Mouse (Mus musculus) midbrain, embryonic 14.5 days (tissue): ENCODE measurements around the gene E2f1. TPM values are rescaled to one million over a fixed set of nuclear protein-coding genes. Genes with fewer than 3 reads are reported as not detected.

Experiments
- ATAC-seq: fragments of 200-750 bp; cut with Nextera tagmentation; 2 replicates; pipeline ENCODE4 v1.8.0; 2017; ENCODE audit warnings: moderate number of reproducible peaks, moderate library complexity; ENCODE audit not compliant: low FRiP score, low TSS enrichment
- DNase-seq: peaks from one replicate; pipeline ENCODE4 v3.0.0-alpha.2; 2015
- H3K27ac ChIP-seq: fragments of 300-500 bp; sonication (generic); replicated peaks from 2 replicates; pipeline ENCODE4 v1.5.1; 2014; ENCODE audit warnings: mild to moderate bottlenecking, low read depth, low read length, moderate library complexity
- H3K27me3 ChIP-seq: fragments of 300-500 bp; sonication (generic); 2 replicates; pipeline ENCODE4 v1.6.1; 2014; ENCODE audit warnings: low read length, control low read depth, mixed read lengths; ENCODE audit not compliant: control insufficient read depth, insufficient read depth
- H3K36me3 ChIP-seq: fragments of 300-500 bp; sonication (generic); 2 replicates; pipeline ENCODE4 v1.6.1; 2014; ENCODE audit warnings: low read length, control low read depth; ENCODE audit not compliant: control insufficient read depth, insufficient read depth
- H3K4me1 ChIP-seq: fragments of 300-500 bp; sonication (generic); 2 replicates; pipeline ENCODE4 v1.6.1; 2014; ENCODE audit warnings: mild to moderate bottlenecking, antibody characterized with exemption, low read length, control low read depth; ENCODE audit not compliant: control insufficient read depth, insufficient read depth
- H3K4me2 ChIP-seq: fragments of 300-500 bp; sonication (generic); 2 replicates; pipeline ENCODE4 v1.6.1; 2014; ENCODE audit warnings: mild to moderate bottlenecking, low read length, moderate library complexity
- H3K4me3 ChIP-seq: fragments of 300-500 bp; sonication (generic); replicated peaks from 2 replicates; pipeline ENCODE4 v1.5.1; 2014; ENCODE audit warnings: low read depth, low read length
- H3K9ac ChIP-seq: fragments of 300-500 bp; sonication (generic); replicated peaks from 2 replicates; pipeline ENCODE4 v1.6.1; 2014; ENCODE audit warnings: mild to moderate bottlenecking, low read length, moderate library complexity
- H3K9me3 ChIP-seq: fragments of 300-500 bp; sonication (generic); 2 replicates; pipeline ENCODE4 v1.6.1; 2016; ENCODE audit warnings: low read length, control low read depth, mixed read lengths; ENCODE audit not compliant: control insufficient read depth
- WGBS: fragments of 180-500 bp; shearing (Covaris S2); extraction: QIAGEN DNeasy Blood & Tissue Kit; methylation state at CpG from one replicate; pipeline ENCODE4 v1.1.7; 2014; 5-methylcytosine and 5-hydroxymethylcytosine counted together
- polyA plus RNA-seq: library from polyadenylated mRNA; unstranded; fragments of >200 nt; fragmentation: Nextera tagmentation; extraction: Ambion mirVana; gene quantifications from 2 replicates; pipeline ENCODE4 v1.2.1, GENCODE M21; 2014

The E2f1 gene
- polyA plus RNA-seq, 1 experiment from 2014 or later: 3.2 TPM

DNA sequence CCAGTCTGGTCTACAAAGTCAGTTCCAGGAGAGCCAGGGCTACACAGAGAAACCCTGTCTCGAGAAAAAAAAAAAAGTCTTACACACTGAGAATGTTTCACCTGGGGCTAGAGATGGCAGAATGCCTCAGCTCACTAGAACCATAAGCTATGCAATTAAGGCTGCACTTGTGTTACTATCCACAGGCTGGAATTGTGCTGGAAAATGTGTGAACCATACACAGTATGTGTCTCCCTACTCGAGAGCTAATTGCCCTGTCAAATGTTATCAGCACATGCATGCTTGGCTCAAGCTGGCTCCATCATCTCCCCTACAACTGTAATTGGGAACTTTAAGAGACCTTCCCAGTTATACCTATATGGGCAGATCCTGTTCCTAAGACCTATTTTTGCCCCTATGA, 18.8 kb downstream of the E2f1 start:
- no peak for DNase-seq
- H3K9me3 ChIP-seq: no peaks in the 10 kb centered on the region
- WGBS: 96% methylated on average over 2 of the region's 2 CpGs

DNA sequence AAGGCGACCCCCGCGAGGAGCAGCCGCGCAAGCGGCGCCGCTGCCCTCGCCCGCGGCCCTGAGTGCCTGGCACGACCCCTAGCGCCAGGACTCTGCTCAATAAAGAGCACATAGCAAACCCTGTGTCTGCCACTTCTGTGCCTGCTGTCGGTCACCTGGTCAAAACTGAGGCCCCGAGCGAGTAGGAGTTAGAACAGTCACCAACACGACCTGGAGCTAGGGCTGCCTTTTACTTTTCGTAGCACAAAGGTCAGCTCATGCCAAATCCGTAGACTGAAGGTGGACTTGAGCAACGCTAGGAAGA, 19.9 kb downstream of the E2f1 start:
- Histone ChIP-seq H3K4me3 (peak overlapping the region; percentile 41), H3K9me3 (no peaks in the 10 kb centered on the region), H3K27ac (no peak overlapping the region), H3K4me1 (peaks cover 18% of the 10 kb centered on the region), H3K27me3 (peaks cover 7% of the 10 kb centered on the region; the same call in 1 of the 2 replicates), H3K9ac (peak overlapping the region; percentile 44; the same call in 1 of the 2 replicates), H3K36me3 (0 out of 2 replicates have a peak, but pooled peaks cover 4% of the 10 kb centered on the region), H3K4me2 (peak overlapping the region; percentile 85)
- DNase-seq (no peak), ATAC-seq (no peak)
- WGBS: 13% methylated on average over 20 of the region's 20 CpGs

More for the DNA sequence above, 18.8 kb downstream of the E2f1 start:
- H3K27me3 ChIP-seq: peaks cover 7% of the 10 kb centered on the region; the same call in 1 of the 2 replicates
- H3K9ac ChIP-seq: no peak overlapping the region
- H3K4me2 ChIP-seq: no peak overlapping the region
- peaks cover 18% of the 10 kb centered on the region for H3K4me1 ChIP-seq
- ATAC-seq: no peak
- no peak overlapping the region for H3K27ac ChIP-seq
- 0 out of 2 replicates have a peak, but pooled peaks cover under 1% of the 10 kb centered on the region for H3K36me3 ChIP-seq
- no peak overlapping the region for H3K4me3 ChIP-seq

DNA sequence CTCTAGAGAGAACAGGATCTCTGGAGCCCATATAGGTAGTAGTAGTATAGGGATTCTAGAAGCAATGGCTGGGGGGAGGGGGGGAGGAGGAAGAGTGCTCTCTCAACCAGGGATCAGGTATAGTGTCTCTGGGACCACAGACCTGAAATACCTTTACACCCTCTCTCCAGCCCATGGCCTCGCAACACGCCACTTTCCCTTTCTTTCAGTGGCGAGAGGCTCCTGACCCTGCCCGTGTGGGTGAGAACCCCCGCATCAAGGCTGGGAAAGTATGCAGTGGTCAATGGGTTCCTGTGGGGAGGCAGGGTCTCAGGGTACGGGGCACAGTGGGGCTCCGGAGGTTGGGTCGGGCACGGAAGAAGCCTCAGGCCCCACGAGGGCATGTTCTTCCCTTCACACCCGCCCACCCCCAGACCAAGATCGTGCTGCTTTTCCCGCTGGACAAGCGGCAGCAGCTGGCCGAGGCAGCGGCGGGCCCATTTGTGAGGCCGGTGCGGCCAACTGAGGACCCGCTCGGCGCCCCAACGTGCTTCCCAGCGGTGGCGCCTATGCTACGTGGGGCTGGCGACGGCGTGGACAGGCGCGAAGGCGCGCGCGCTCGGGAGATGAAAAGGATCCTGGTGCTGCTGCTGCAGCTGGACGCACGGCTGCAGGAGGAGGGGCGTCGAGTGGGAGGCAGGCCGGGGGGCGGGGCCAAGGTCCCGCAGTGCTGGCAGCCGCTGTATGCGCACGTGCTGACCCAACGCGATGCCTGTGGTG, 20.4 kb downstream of the E2f1 start:
- H3K4me3 ChIP-seq: peak overlapping the region; percentile 41
- 2% methylated on average over 44 of the region's 48 CpGs for WGBS
- ATAC-seq: peak; percentile 77
- H3K27ac ChIP-seq: peak overlapping the region; percentile 41; the same call in 1 of the 2 replicates
- no peaks in the 10 kb centered on the region for H3K9me3 ChIP-seq
- 0 out of 2 replicates have a peak, but pooled peaks cover 4% of the 10 kb centered on the region for H3K36me3 ChIP-seq
- H3K4me1 ChIP-seq: peaks cover 18% of the 10 kb centered on the region
- H3K9ac ChIP-seq: peak overlapping the region; percentile 44; the same call in 1 of the 2 replicates
- H3K4me2 ChIP-seq: peak overlapping the region; percentile 85
- H3K27me3 ChIP-seq: peaks cover 7% of the 10 kb centered on the region; the same call in 1 of the 2 replicates
- peak; percentile 87 for DNase-seq

DNA sequence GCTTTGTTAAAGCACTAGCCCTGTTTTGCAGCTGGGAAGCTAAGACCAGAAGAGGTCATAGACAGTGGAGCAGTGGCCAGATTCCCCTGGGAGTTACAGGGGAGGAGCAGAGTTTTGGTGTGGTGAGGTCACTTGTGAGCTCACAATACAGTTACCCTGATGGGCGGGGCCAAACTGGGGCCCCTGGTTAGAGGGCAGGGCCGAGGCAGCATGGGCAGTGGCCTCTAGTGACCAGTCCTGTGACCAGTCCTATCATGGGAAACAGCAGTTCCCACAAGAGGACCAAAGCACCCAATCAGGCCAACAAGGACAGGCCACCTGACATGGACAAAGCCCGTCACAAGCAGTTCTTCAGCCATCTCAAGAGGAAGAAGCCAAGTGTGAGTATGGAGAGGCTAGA, 21.0 kb downstream of the E2f1 start:
- Histone ChIP-seq H3K4me1 (peaks cover 18% of the 10 kb centered on the region), H3K9ac (no peak overlapping the region), H3K36me3 (0 out of 2 replicates have a peak, but pooled peaks cover 4% of the 10 kb centered on the region), H3K9me3 (no peaks in the 10 kb centered on the region), H3K27me3 (peaks cover 7% of the 10 kb centered on the region; the same call in 1 of the 2 replicates), H3K4me3 (no peak overlapping the region), H3K27ac (no peak overlapping the region), H3K4me2 (peak overlapping the region; percentile 85; the same call in 1 of the 2 replicates)
- ATAC-seq (no peak), DNase-seq (no peak)
- WGBS: 50% methylated on average over 3 of the region's 3 CpGs

GRCm38 (mm10) chr2:154546711-154547110, 23.0 kb downstream of the E2f1 start, which contains the start of gene 1700003F12Rik:
Gene 1700003F12Rik, plus strand, starts transcription at chr2:154547085.
- Histone ChIP-seq H3K9me3 (no peaks in the 10 kb centered on the region), H3K27ac (no peak within 1 kb of the TSS), H3K4me3 (no peak within 1 kb of the TSS), H3K4me2 (no peak within 1 kb of the TSS), H3K4me1 (peaks cover 11% of the 10 kb centered on the region; the same call in 1 of the 2 replicates), H3K27me3 (peaks cover 7% of the 10 kb centered on the region; the same call in 1 of the 2 replicates), H3K9ac (no peak within 1 kb of the TSS), H3K36me3 (0 out of 2 replicates have a peak, but pooled peaks cover 4% of the 10 kb centered on the region)
- DNase-seq: no peak
- WGBS: 91% methylated on average over 10 of the region's 10 CpGs
- no peak for ATAC-seq

GRCm38 (mm10) chr2:154543567-154544347, 25.9 kb downstream of the E2f1 start:
- Histone ChIP-seq H3K27me3 (no peaks in the 10 kb centered on the region), H3K4me2 (no peak overlapping the region)
- DNase-seq: peak; percentile 59

GRCm38 (mm10) chr2:154541630-154542029, 28.1 kb downstream of the E2f1 start:
- no peak for DNase-seq
- no peaks in the 10 kb centered on the region for H3K27me3 ChIP-seq
- WGBS: 85% methylated on average over 2 of the region's 2 CpGs
- H3K4me1 ChIP-seq: peaks cover 4% of the 10 kb centered on the region; the same call in 1 of the 2 replicates
- no peak overlapping the region for H3K4me3 ChIP-seq
- H3K9me3 ChIP-seq: no peaks in the 10 kb centered on the region
- no peak overlapping the region for H3K4me2 ChIP-seq
- H3K36me3 ChIP-seq: peaks cover 4% of the 10 kb centered on the region; the same call in 1 of the 2 replicates
- no peak overlapping the region for H3K27ac ChIP-seq
- no peak for ATAC-seq
- H3K9ac ChIP-seq: no peak overlapping the region

More at GRCm38 (mm10) chr2:154543567-154544347, 25.9 kb downstream of the E2f1 start:
- H3K4me3 ChIP-seq: no peak overlapping the region
- peak; percentile 46; the same call in 1 of the 2 replicates for ATAC-seq
- H3K36me3 ChIP-seq: 0 out of 2 replicates have a peak, but pooled peaks cover 4% of the 10 kb centered on the region
- no peak overlapping the region; the same call in 1 of the 2 replicates for H3K27ac ChIP-seq
- H3K4me1 ChIP-seq: no peaks in the 10 kb centered on the region; the same call in 1 of the 2 replicates
- no peaks in the 10 kb centered on the region for H3K9me3 ChIP-seq
- no peak overlapping the region for H3K9ac ChIP-seq
- 80% methylated on average over 9 of the region's 9 CpGs for WGBS

DNA sequence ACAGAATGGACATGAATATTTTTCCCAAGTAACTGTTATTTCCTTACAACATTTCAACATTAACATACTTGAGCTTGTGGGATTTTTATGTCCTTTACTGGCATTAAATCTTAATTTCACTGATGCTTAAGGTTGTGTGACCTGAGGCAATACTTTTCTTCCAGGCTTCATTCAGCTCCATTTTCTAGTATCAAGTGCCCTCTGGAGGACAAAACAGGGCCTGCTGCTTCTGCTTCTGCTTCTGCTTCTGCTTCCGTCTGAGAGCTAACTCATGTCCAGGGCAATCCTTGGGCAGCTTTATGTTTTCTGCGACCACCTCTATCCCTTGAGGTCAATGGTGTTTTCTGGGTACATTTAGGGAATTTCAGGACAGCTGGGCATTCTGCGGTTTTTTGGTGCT, 30.0 kb downstream of the E2f1 start:
- DNase-seq: peak; percentile 79
- Histone ChIP-seq H3K27me3 (no peaks in the 10 kb centered on the region), H3K9ac (no peak overlapping the region), H3K4me1 (peaks cover 4% of the 10 kb centered on the region; the same call in 1 of the 2 replicates), H3K36me3 (peaks cover 17% of the 10 kb centered on the region), H3K4me3 (no peak overlapping the region), H3K4me2 (no peak overlapping the region), H3K27ac (no peak overlapping the region), H3K9me3 (no peaks in the 10 kb centered on the region)
- WGBS: 73% methylated on average over 3 of the region's 3 CpGs
- ATAC-seq: no peak
